In the genomic region with DNA sequence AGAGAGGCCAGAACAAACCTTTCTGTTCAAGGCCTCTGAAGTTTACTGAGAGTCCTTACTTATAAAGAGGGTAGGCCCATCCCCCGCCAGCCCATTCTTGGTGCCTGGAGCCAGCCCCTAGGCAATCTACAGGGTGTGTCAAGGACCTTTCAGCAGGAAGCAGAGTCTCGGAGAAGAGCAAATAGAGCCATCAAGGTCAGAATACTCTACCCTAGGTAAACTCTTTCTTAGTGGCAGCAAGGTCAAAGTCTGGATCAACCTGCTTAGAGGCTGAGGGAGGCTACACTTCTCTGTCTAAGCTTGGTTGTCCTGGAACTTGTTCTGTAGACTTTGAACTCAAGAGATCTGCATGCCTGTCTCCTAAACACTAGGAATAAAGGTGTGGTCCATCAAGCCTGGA, we compare ENCODE assay signal across 15 mouse cellular contexts. TPM values are rescaled to one million over a fixed set of nuclear protein-coding genes. Genes with fewer than 3 reads are reported as not detected.
A peak's percentile ranks its signal among the peaks of the same experiment; 100 is the strongest.
DNase-seq lines count a peak whose midpoint lies in the region; ATAC-seq lines count a peak whose summit lies in the region.
"Had no signal": no experiment of that assay in that cellular context is flagged by ENCODE, and none has a peak within 500 bp of the region (broad histone marks: within the 10 kb centered on the region; RNA-seq: fewer than 3 reads in every experiment).

No protein-coding gene starts in this region.

- H3K4me2 ChIP-seq in kidney, embryonic 15.5 days = no peak overlapping the region
- no peak overlapping the region for H3K4me2 ChIP-seq in intestine, embryonic 16.5 days (ENCODE audit: low read depth, low read length)
- no peak overlapping the region for H3K4me2 ChIP-seq in stomach, embryonic 15.5 days
- H3K4me2 ChIP-seq: embryonic facial prominence, embryonic 13.5 days; heart, embryonic 13.5 days; limb, embryonic 15.5 days; lung, embryonic 14.5 days had no signal

- ATAC-seq in kidney, embryonic 15.5 days (replicated peaks; ENCODE audit: low FRiP score) = no peak
- peak; percentile 83 for ATAC-seq in intestine, embryonic 16.5 days
- ATAC-seq in stomach, embryonic 15.5 days (ENCODE audit: insufficient read depth, low FRiP score, low read depth) = peak; percentile 35
- ATAC-seq: forebrain, embryonic 16.5 days had no signal

- no peak overlapping the region for H3K27ac ChIP-seq in kidney, embryonic 15.5 days
- peak overlapping the region; percentile 80 for H3K27ac ChIP-seq in intestine, embryonic 16.5 days (ENCODE audit: low read length)
- H3K27ac ChIP-seq in stomach, embryonic 15.5 days = peak overlapping the region; percentile 0; the same call in 1 of the 2 replicates
- H3K27ac ChIP-seq: embryonic facial prominence, embryonic 13.5 days; heart, embryonic 13.5 days; limb, embryonic 15.5 days had no signal

- no peak overlapping the region for H3K9ac ChIP-seq in kidney, embryonic 15.5 days
- no peak overlapping the region for H3K9ac ChIP-seq in intestine, embryonic 16.5 days (ENCODE audit: low read depth, low read length)
- no peak overlapping the region for H3K9ac ChIP-seq in stomach, embryonic 15.5 days
- H3K9ac ChIP-seq: embryonic facial prominence, embryonic 13.5 days; heart, embryonic 13.5 days; limb, embryonic 15.5 days; lung, embryonic 14.5 days had no signal

- H3K27me3 ChIP-seq in kidney, embryonic 15.5 days = no peaks in the 10 kb centered on the region
- no peaks in the 10 kb centered on the region for H3K27me3 ChIP-seq in intestine, embryonic 16.5 days (replicated peaks; ENCODE audit: control insufficient read depth, insufficient read depth, low read length)
- H3K27me3 ChIP-seq in stomach, embryonic 15.5 days (replicated peaks) = no peaks in the 10 kb centered on the region
- H3K27me3 ChIP-seq: embryonic facial prominence, embryonic 13.5 days; heart, embryonic 13.5 days; limb, embryonic 15.5 days had no signal

- WGBS in kidney, embryonic 15.5 days = 68% methylated on average over 2 of the region's 2 CpGs
- WGBS in intestine, embryonic 16.5 days = 51% methylated on average over 2 of the region's 2 CpGs
- 64% methylated on average over 2 of the region's 2 CpGs for WGBS in stomach, embryonic 15.5 days

- no peak overlapping the region for H3K4me3 ChIP-seq in kidney, embryonic 15.5 days (replicated peaks)
- H3K4me3 ChIP-seq in intestine, embryonic 16.5 days (ENCODE audit: low read length) = no peak overlapping the region
- no peak overlapping the region for H3K4me3 ChIP-seq in stomach, embryonic 15.5 days (replicated peaks)
- H3K4me3 ChIP-seq: embryonic facial prominence, embryonic 13.5 days; heart, embryonic 13.5 days; limb, embryonic 15.5 days; myocyte had no signal

- H3K9me3 ChIP-seq in kidney, embryonic 15.5 days (replicated peaks) = no peaks in the 10 kb centered on the region
- H3K9me3 ChIP-seq in intestine, embryonic 16.5 days (ENCODE audit: control insufficient read depth, low read length) = no peaks in the 10 kb centered on the region
- H3K9me3 ChIP-seq in stomach, embryonic 15.5 days = no peaks in the 10 kb centered on the region
- H3K9me3 ChIP-seq: embryonic facial prominence, embryonic 13.5 days; heart, embryonic 13.5 days; limb, embryonic 15.5 days had no signal

- peaks cover 10% of the 10 kb centered on the region for H3K4me1 ChIP-seq in kidney, embryonic 15.5 days
- H3K4me1 ChIP-seq in intestine, embryonic 16.5 days (ENCODE audit: control insufficient read depth, insufficient read depth, low read length) = peaks cover 19% of the 10 kb centered on the region; the same call in 1 of the 2 replicates
- 0 out of 2 replicates have a peak, but pooled peaks cover 2% of the 10 kb centered on the region for H3K4me1 ChIP-seq in stomach, embryonic 15.5 days

- no peaks in the 10 kb centered on the region for H3K36me3 ChIP-seq in kidney, embryonic 15.5 days
- no peaks in the 10 kb centered on the region for H3K36me3 ChIP-seq in intestine, embryonic 16.5 days (ENCODE audit: control insufficient read depth, insufficient read depth, low read length)
- no peaks in the 10 kb centered on the region for H3K36me3 ChIP-seq in stomach, embryonic 15.5 days
- H3K36me3 ChIP-seq: embryonic facial prominence, embryonic 13.5 days; heart, embryonic 13.5 days; limb, embryonic 15.5 days had no signal

- DNase-seq in kidney, adult 9 months = peak; percentile 60
- peak; percentile 89 for DNase-seq in ES-CJ7 (ENCODE audit: low read depth, low spot score)
- DNase-seq in cerebellum, adult 9-11 months = no peak
- no peak for DNase-seq in right cerebral cortex, postnatal 25 days
- DNase-seq: cerebellum, adult 8-10 months; lung, embryonic 14.5 days; thymus, postnatal 14 days had no signal

RNA-seq across cellular contexts. Expression of gene Glrx, which starts 4.2 kb away (rescaled TPM):
- 38.6 and 43.3 TPM in 2 replicates for polyA plus RNA-seq in kidney, embryonic 15.5 days (2015; fragmentation: Nextera tagmentation; extraction: Ambion mirVana)
- polyA plus RNA-seq in intestine, embryonic 16.5 days (2015; fragmentation: Nextera tagmentation; extraction: Ambion mirVana) = 210 and 253 TPM in 2 replicates
- 88.3 and 91.7 TPM in 2 replicates for polyA plus RNA-seq in stomach, embryonic 15.5 days (2015; fragmentation: Nextera tagmentation; extraction: Ambion mirVana)

Comparison
In these comparisons a context has a peak if more than half of its experiments do, and no peak if none do; other contexts are left out.
1. DNase-seq: peak in kidney, adult 9 months (single experiment) and ES-CJ7 (single experiment); none in cerebellum, adult 9-11 months (single experiment) and right cerebral cortex, postnatal 25 days (single experiment).